Mouse (Mus musculus) frontal cortex, postnatal 25 days (tissue): ENCODE data around the gene Rtn4rl1.

Experiments
- DNase-seq, 2 experiments: peaks; one replicate each; pipeline ENCODE4 v3.0.0; 2022; ENCODE audit warnings: low spot score in 2 of 2

Gene Rtn4rl1

DNA sequence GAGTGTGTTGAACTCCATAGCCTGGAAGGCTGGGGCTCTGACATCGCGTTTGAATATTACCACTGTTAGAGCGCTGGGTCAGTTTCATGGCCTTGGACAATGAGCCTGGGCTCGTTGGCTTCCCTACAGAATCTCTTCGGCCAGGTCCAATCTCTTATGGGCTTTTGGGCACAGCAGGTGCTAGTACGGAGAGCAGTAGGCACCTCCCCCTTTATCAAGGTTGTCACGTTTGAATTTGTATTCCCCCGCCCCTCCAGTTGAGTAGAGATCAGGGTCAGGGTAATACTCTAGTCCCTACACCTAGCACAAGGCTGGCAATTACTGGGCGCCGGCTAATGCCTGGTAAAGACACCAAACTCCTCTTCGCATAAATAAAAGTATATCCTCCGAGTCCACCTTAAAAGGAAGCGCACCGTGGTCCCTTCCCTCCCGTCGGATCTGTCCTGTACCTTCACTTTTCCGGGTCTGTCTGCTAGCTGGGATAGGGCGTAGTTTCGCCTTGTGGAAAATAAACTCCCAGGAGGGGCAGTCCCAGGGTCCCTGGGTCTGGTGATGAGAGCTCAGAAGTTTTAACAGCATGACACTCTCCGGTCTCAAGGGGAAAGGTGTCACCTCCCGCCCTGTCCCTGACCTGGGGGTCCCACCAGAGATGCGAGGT is 3.7 kb upstream of the Rtn4rl1 start:
- no peak for DNase-seq

- DNase-seq = peak in 1 of 2 experiments; percentile 67
Measured at GRCm38 (mm10) chr11:75190371-75190724, 3.2 kb upstream of the Rtn4rl1 start.

- DNase-seq = no peak
Measured at GRCm38 (mm10) chr11:75190905-75191441, 2.6 kb upstream of the Rtn4rl1 start, which contains the start of gene Dph1. TSS of gene Dph1 (minus strand) at chr11:75191241.

GRCm38 (mm10) chr11:75191841-75192240 is 1.7 kb upstream of the Rtn4rl1 start:
- no peak for DNase-seq

GRCm38 (mm10) chr11:75192336-75193214 is 1.0 kb upstream of the Rtn4rl1 start:
- no peak for DNase-seq

- no peak for DNase-seq
Measured at GRCm38 (mm10) chr11:75194121-75194849, 702 bp downstream of the Rtn4rl1 start.

- no peak for DNase-seq
Measured at GRCm38 (mm10) chr11:75194850-75195461, 1.4 kb downstream of the Rtn4rl1 start.

- no peak for DNase-seq
Measured at GRCm38 (mm10) chr11:75196131-75196530, 2.5 kb downstream of the Rtn4rl1 start.

DNA sequence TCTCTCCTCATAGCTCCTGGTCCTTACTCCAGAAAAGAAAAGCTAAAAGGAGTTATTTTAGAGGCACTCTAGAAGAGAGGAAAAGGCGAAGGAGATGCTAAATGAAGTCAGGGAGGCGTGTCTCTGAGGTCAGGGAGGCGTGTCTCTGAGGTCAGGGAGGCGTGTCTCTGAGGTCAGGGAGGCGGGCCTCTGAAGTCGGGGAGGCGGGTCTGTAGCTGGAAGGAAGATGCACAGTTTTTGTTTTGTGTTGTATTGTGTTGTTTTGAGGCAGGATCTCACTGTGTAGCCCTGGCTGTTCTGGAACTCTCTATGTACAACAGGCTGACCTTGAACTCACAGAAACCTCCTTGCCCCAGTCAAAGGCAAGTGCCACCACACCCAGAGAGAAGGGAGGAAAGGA is 4.4 kb downstream of the Rtn4rl1 start:
- no peak for DNase-seq

GRCm38 (mm10) chr11:75198792-75199191 is 5.2 kb downstream of the Rtn4rl1 start:
- DNase-seq = no peak

DNA sequence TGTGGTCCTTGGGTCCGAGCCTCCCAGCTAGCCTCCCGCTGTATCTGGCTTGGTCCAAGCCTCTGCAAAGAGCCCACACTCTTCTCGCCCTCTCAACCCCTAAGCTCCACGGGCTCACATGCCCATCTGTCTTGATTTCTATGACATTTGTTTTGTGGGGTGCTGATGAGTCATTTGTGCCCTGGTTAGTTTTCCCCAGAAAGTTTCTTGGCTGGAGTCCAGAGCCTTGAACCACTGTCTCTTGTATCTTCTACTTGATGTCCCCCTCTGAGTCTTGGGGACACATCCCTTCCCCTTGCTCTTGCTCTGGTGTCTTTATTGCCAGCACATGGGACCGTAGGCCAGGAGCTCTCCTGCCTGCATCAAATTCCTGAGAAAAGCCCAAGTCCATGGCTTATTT is 6.4 kb downstream of the Rtn4rl1 start:
- no peak for DNase-seq

GRCm38 (mm10) chr11:75200935-75201334 is 7.4 kb downstream of the Rtn4rl1 start:
- DNase-seq = no peak

- no peak for DNase-seq
Measured at GRCm38 (mm10) chr11:75201721-75202120, 8.1 kb downstream of the Rtn4rl1 start.

DNA sequence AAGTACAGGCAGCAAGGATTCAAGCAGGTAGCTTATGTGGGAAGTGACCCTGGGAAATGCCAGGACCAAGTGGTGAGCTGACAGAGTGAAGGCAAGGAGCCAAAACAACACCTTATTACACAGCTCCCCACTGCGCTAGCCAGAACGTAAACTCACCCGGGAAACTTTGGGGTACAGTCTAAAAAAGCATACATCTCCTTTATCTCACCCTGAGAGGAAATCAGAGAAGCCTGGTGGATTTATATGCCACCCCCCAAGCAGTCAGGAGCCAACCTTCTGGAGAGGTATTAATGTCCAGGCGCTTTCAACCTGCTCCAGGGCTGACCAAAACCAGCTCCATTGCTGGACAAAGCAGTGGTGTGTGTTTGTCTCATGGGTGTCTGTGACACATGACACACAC is 10.3 kb downstream of the Rtn4rl1 start:
- no peak for DNase-seq

DNA sequence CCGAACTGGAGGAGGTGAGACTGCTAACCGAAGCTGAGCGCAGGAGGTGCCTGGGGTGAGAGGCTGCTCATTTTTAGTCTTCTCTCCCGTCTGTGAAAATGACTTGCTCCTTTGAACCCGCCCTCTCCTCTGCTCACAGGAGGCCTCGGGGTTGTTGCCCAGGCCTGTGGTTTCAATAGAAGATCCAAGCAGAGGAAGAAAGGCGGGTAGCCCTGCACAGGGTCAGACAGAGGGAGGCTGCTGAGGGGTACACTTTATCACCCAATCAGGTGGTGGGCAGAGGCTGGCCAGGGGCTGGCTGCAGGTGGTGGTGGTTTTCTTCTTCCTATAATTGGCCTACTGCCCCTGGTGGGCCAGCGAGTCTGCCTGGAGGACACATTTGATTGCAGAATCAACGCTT is 10.9 kb downstream of the Rtn4rl1 start:
- DNase-seq = no peak

DNA sequence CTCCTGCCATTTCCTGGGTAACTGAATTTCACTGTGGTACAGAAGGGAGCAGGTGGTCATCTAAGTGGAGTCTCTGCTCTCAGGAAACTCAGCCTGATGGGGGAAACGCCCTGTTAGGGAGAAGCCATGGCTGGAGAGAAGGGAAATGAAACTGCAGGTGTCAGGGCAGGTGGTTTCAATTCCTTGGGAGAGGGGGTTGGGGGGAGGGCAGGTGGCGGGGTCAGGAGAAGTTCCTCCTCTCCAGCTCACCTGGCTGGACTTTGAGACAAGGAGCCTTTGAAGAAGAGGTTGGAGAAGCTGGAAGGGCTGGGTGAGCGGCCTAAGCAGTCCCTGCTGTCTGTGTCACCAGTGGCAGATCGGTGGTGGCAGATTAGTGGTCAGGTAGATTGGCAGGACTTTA is 12.8 kb downstream of the Rtn4rl1 start:
- no peak for DNase-seq

DNA sequence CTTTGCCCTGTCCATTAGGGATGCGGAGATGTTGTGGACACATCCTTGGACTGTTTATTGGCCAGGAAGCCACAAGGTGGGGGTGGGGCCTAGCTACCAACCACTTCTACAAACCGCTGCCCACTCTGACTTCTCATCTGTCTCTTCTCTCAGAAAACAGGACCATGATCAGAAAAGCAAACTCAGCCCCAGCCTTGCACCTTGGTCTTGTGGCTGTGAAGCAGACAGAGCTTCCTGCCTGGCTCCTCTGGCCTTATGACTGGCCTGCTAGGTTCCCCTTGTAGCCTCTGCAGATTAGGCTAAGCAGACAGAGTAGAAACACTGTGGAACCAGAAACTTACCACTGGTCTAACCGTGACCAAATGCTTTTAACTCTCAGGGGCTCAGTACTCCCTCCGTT is 15.8 kb downstream of the Rtn4rl1 start:
- DNase-seq = no peak

DNA sequence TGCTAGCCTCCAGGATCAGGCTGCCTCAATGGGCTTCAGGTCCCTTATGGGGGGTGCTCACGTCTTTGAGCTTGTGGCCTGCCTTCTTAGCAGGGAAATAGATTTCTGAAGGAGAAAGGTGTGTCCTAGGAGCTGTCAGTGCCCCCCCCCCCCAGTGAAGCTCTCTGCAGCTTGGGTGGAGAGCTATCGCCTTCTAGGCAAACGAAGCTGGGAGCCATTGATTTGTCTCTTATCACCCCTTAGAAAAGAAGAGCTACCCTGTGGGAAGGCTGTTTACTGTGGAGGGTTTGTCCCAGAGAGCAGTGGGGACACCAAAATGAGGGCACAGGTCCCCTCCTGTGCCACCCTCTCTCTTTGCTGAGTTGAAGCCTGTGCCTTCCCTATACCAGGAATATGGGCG is 16.5 kb downstream of the Rtn4rl1 start:
- DNase-seq = no peak

- no peak for DNase-seq
Measured at GRCm38 (mm10) chr11:75210755-75211154, 17.2 kb downstream of the Rtn4rl1 start.

DNA sequence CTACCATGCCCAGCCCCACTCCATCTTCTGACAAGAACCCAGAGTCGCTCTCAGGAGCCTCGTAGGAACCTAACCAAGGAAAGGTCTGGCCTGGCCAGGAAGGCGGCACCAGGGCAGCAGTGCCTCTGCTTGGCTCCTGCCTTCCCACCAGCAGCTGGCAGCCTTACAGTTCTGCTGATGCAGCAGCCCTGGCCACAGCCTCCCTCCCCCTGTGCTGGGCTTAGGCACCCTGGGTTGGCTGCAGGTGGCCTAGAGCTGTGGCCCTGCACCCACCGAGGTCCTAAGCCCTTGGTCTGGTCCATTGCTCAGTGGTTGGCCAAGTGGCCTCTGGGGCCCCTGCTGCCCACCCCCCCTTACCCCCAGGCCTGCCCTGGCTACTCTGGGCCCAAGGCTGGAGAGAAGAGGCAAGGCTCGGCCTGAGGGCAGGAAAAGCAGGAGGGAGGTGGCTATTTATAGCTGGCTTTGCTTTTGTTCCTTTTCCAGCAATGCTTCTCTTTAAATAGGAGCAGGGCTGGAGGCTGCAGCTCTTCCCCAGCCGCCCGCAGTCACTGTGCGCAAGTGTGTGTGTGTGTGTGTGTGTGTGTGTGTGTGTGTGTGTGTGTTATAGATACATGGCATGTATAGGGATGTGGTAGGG is 18.6 kb downstream of the Rtn4rl1 start:
- no peak for DNase-seq

- no peak for DNase-seq
Measured at GRCm38 (mm10) chr11:75212876-75213275, 19.3 kb downstream of the Rtn4rl1 start.
